Mouse (Mus musculus): ENCODE results near the gene Rcsd1.

Rcsd1 gene

DNA sequence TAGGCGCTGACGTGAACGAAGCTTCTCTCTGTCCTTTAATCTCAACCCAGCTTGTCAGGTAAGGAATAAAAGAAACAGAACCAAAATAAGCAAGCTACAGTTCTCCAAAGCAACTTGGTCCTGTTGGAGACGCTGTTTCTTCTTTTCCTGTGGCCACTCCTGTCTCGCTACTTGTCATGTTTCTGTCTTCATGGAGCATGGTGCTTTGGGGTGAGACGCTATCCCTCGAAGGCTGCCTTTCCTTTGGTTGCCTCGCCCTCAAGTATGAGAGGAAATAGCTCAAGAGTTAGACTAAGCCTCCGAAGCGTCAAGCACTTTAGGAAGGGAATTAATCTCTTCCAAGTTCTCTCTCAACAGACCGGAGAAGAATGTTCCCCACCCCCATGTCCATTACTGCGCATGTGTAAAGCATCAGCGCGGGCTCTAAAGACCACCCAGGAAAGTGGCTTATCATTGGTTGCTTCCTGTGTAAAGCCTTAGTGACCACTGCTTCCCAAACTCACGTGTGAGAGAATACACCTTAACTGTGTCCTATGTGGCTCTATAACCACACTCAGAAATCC, 9.1 kb upstream of the Rcsd1 start:
- ATAC-seq (ENCODE audit: insufficient number of reproducible peaks, low FRiP score, low TSS enrichment), result no peak

DNA sequence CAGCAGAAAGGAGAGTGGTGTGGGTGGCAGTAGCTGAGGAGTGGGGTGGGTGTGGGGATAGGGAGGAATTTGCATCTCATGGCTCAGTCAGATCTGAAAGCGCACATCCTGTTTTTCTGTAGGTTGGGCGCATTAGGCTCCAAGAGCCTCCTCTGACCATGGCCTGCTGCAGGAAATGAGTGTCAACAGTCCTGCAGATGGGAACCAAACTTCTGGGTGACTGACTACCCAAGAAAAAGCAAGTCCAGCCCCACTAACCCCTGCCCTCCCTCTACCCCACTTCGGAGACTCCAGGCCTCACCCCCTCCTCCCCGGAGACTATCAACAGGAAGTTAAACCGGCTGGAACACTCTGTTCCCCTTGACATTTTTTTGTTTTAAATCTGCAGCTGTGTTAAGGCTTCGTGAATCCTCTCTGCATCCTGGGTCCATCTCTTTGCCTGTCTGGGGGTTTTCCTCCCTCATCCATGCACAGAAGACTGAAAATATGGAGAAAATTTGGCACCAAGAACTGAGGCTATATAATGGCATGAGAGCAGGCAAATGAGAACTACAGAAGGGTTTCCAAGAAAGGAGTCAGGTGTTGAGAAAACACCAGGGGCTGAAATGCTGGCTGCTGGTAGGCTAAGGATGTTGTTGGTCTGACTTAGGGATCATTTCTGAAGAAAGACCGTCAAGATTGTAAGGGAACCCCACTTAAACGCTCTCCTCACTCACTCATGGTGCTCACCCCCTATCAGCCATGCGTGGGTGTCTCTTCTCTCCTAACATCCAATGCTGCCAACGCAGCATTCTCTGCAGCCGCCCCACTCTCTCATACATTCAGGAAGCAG, 8.4 kb upstream of the Rcsd1 start:
- ATAC-seq (ENCODE audit: insufficient number of reproducible peaks, low FRiP score, low TSS enrichment), result no peak

DNA sequence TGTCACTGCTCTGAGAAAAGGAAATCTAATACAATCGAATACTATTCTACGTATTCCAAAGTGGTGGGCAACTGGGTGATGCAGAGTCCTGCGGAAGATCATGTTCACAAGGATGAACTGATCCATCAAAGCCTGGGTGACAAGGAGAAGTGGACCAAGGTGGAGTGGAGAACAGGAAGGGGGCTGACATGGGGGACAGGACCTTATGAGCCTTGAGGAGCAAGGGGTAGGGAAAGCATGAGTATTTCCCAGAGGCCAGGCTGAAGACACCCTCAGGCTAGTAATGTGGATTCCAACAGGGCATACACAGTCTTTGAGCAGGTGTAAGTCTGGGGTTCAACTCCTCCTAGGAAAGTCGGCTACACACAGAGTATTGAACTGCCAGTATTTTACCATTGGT, 6.9 kb upstream of the Rcsd1 start:
- ATAC-seq (ENCODE audit: insufficient number of reproducible peaks, low FRiP score, low TSS enrichment), result no peak

DNA sequence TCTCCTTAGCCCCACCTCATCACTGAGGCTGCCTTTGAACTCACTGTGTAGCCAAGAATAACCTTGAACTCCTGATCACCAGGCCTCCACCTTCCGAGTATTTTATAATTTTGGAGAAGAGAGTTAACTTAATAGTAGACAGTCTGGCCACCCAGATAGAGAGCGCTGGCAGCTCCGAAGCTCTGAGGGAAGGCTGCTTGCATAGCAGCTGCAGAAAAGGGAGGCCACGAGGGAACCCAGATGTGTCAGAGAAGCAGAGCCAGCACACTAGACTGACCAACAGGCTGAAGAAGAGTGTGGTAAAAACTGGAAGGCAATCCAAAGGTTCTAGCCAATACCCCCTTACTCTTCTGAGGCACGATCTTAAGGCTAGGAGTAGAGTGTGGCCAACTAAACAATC, 4.2 kb upstream of the Rcsd1 start:
- no peak for ATAC-seq (ENCODE audit: insufficient number of reproducible peaks, low FRiP score, low TSS enrichment)

DNA sequence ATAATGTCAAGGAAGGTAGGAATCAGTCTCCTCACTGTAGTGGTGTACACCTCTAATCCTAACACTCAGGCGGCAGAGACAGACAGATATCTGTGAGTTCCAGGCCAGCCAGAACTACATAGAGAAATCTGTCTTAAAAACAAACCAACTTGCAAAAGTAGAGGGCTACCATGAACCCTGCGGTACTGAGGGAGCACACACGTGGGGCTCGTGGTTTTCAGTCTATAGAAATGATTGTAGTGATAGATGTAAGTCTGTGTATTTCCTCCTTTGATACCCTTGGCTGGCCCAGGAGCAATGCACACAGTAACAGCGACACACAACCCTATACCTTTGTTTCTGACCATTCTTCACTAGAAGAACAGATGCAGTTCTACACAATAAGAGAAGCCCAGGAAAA, 2.4 kb upstream of the Rcsd1 start:
- ATAC-seq (ENCODE audit: insufficient number of reproducible peaks, low FRiP score, low TSS enrichment), result no peak

DNA sequence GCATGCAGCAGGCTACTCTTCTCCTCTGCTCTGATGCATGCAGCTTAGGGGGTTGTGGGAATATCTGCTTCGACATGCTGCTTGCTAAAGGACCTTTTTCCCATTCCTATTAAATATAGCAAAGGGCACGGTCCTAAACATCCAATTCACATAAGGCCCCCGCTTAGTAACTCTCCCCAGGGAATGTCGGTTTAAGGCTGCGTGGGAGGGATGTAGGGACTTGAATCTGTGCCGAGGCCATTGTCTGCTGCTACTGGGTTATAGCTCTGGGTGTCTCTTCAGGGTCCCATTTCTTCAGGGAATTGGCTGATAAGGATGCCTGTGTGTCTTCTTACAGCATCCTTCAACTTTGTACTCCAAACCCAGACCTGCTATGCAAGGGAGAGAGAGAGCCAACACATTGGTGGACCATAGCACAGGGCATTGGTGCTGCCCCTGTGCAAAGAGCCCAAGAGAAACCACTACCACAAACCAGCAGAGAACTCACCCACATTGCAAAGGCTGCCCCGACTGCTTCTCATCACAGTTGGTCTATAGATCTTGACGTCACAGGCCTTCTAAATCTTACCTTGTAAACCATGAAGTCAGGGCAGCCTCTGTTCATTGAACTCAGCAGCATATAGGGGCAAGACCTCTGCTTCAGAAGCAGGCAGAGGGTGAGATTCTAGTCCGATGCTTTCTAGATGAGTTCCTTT, 724 bp downstream of the Rcsd1 start:
- ATAC-seq (ENCODE audit: insufficient number of reproducible peaks, low FRiP score, low TSS enrichment), result no peak

DNA sequence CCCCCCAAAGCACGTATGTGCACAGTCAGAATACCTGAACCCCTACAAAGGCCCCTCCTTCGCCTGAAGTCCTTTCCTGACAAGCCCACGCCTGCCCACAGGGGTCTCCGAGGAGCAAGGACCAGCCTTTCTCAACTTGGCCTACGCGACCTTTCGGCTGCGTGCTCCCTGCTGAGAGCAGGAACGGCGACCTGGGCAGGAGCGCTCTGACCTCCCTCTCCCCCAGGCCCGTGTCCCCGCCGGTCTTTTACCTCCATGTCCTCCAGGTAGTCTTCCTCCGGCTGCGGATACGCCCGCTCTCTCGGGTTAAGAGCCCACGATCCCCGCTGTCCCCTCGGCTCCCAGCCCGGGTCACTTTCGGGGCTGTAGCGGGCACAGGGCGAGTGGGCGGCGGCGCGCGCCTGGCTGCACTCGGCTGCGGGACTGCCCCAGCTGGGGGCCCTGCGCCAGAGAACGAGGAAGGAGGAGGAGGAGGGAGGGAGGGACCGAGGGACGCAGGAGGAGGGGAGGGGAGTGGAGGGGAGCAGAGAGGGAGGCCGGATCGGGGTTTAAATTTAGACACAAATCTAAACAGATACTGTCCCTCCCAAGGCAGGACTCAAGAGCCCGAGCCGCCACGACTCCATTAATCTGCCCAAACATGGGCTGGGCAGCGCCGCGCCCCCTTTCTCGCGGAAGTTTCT, 1.8 kb downstream of the Rcsd1 start:
- peak; percentile 31; the same call in 1 of the 2 replicates for ATAC-seq (ENCODE audit: insufficient number of reproducible peaks, low FRiP score, low TSS enrichment)

DNA sequence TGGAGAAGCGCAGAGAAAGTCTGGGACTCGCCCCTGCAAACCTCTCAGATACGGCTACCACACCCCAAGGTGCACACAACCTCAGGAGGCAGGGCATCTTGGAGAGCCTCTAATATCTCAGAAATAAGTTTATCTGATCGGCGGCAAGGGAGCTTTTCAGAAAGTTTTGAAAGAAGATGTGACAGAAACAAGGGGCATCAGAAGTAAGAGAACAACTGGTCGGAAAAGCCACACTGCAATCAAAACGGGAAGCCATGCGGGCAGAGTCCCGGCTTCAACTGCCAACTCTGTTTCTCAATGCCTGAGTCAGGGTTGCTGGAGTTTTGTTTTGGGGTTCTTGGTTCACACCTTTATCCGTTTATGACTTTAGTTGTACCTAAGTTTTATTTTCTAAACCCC, 2.3 kb downstream of the Rcsd1 start:
- no peak for ATAC-seq (ENCODE audit: insufficient number of reproducible peaks, low FRiP score, low TSS enrichment)

DNA sequence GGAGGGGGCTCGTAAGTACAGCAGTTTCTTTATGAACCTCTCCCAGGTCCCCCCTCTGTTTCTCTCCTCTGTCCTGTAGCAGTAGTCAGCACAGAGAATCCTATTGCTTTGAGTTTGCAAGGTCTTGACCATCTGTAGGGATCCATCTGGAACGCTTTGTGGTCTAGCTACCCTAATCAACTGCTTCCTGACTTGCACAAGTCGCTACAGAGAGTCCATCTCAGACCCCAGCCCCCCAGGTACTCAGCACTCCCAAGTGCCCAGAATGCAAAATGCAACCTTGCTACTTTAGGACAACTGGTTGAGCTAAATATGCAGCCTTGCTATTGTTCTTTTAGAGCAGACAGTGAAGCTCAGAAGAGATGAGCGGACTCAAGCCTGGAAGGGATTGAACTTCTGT, 3.1 kb downstream of the Rcsd1 start:
- no peak for ATAC-seq (ENCODE audit: insufficient number of reproducible peaks, low FRiP score, low TSS enrichment)

DNA sequence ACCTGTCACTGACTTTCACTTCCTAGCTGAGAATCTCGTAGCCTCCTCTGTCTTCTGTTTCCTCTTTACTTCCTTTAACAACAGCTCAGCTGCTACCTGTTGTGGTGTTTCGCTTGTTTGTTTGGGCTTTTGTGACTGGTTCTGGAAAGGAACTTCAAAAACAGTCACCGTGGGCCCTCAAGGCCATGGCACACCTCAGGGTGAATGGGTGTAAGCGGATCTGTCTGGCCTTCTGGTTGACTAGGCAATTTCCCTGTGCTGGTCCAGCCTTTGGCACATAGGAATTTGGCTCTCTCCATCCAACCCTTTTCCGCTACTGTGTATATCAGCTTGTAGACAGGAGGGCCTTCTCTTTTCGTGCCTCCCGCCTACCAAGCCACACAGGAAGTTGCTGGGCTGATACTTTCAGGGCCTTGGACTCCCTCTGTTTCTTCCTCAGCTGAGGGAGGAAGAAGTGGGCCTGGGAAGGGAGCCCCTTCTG, 3.6 kb downstream of the Rcsd1 start:
- ATAC-seq (ENCODE audit: insufficient number of reproducible peaks, low FRiP score, low TSS enrichment), result no peak

DNA sequence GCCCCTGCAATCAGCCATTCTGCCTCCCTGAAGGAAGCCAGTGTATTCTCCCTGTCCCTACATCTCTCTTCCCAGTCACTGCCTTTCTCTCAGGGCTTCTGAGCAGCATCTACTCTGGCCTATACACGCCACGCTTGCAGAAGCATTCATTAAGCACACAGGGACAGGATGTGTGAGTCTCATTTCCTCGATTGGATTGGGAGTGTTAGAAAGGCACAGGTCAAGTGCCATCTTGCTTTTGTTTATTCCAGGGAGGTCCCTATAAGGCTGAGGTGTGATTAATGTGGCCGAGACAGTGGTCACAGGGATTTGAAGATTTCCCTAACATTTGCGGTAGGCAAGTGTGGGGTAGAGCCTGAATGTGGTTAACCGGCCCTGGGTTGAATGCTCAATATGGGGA, 4.2 kb downstream of the Rcsd1 start:
- ATAC-seq (ENCODE audit: insufficient number of reproducible peaks, low FRiP score, low TSS enrichment), result no peak

DNA sequence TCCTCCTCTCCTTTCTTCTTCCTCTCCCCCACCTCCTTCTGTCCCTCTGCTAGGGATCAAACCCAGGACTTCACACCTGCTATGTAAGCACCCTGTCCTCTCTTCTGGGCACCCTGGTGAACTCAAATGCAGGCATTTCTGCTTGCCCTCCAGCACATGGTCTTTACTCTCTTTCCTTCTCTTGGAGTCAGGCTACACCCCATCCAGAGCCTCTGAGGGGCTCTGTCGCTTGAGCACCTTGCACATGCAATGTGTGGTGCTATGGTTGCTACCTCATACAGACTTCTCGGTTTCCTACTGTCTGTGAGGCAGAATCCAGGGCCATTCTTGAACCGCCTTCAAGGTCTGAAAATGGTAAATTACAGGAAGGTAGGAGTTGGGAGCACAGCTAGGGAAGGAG, 4.7 kb downstream of the Rcsd1 start:
- ATAC-seq (ENCODE audit: insufficient number of reproducible peaks, low FRiP score, low TSS enrichment), result no peak

DNA sequence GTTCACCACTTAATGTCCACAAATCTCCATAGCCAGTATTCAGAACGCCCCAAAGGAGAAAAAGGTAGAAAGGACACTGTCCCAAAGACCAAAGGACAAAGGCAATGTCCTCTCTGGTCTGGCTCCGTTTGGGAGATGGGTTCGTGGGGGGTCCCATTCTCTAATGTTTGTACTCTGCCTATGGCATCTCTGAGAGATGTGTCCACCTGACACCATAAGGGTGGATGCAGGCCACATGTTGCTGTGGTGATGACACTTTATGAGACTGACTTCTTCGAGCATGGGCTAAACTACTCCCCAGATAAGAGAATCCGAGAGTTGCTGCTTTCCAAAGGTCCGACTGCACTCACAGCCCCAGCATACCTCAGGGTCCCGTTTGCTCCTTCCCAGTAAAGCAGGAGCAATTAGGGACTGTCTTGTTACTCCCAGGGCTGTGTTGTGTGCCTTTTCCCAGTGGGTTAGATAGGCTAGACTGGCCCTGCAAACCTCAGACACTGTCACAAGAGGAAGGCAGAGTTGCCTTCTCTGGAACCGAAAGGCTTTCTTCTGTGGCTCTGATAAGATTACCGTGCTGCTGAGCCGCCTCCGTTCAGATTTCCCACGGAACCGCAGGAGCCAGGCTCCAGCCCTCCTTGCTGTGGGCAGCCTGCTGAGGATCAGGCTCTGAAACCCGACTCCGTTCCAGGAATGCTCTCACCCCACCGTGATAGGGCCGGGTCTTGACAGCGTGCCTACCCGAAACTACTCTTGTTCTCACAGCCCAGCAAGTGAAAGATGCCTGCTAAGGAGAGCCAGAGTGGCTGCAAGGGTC, 7.1 kb downstream of the Rcsd1 start:
- ATAC-seq (ENCODE audit: insufficient number of reproducible peaks, low FRiP score, low TSS enrichment), result no peak

DNA sequence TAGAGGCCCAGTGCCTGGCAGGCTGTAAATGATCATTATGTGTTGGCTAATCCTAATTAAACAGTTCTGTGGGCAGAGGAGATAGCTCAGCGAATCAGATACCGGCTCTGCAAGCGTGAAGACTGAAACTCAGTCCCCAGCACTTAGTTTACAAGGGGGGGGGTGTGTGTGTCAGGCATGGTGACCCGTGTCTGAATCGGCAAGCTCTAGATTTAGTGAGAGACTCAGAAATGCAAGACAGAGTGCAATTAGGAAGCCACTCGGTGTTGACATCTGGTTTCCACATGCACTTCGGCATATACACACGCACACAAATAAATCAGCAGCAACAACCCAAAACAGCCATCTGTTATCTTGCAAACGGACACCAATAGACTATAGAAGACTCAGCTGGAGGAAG, 8.0 kb downstream of the Rcsd1 start:
- ATAC-seq (ENCODE audit: insufficient number of reproducible peaks, low FRiP score, low TSS enrichment), result no peak

DNA sequence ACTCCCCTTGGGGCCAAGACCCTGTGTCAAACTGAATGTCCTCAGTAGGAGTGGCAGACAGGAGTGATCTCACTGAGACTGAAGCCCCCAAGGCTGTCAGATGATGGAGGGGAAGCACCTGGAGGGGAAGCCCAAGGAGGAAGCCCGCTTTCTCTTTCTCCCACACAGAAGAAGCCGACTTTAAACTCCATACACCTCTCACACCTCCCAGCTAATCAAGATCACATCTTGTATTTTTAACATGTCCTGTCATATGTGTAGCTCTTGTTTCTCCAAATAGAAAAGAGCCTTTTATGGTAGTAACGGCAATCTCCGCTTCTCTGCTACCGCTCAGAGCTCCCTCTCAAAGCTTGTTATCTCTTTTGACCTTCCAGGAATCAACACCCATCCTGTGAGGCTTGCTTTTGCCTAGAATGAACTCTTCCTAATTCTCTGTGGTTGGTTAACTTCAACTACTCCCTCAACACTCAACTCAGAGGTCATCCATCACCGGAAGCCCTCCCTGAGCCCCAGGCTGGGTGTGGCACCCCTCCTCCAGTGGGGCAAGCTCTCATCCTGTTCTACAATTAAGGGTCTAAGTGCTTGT, 8.5 kb downstream of the Rcsd1 start:
- no peak for ATAC-seq (ENCODE audit: insufficient number of reproducible peaks, low FRiP score, low TSS enrichment)

DNA sequence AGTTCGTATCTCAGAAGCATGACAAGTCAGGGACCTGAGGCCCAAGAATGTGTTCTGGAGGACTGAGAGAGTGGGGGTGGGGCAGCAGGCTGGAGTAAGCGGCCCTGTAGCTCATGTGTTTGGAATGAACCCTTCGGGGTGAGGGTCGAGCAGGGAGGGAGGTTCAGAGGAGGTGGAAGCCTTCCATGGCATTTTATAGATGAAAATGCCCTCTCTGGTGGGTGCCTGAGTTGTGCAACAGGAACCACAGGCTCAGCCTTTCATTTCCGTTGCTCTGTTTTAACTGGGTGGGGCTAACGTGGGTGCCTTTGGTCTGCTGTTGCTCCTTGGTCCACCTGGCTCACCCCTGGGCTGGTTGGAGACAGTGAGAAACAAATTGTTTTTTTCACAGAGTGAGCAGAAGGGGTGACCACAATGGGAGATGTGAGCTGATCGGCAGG, 9.2 kb downstream of the Rcsd1 start:
- ATAC-seq (ENCODE audit: insufficient number of reproducible peaks, low FRiP score, low TSS enrichment), result no peak

DNA sequence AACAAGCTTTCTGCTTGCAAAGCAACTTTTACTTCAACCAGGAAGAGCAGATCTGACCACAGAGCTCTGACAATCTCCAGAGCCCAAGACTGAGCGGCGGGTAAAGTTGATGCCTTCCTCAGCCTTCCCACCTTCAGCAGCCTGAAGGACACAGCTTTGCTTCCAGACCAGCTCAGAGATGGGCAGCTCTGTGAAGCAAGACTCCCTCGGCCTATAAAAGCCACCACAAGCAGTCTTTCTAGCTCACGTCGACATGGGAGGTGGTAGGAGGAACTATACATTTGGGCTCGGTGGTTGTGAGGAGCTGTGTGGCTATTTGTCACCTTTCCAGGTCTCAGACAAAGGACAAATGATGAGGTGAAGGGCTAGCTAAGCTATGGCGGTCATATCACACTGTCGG, 11.9 kb downstream of the Rcsd1 start:
- ATAC-seq (ENCODE audit: insufficient number of reproducible peaks, low FRiP score, low TSS enrichment), result no peak

DNA sequence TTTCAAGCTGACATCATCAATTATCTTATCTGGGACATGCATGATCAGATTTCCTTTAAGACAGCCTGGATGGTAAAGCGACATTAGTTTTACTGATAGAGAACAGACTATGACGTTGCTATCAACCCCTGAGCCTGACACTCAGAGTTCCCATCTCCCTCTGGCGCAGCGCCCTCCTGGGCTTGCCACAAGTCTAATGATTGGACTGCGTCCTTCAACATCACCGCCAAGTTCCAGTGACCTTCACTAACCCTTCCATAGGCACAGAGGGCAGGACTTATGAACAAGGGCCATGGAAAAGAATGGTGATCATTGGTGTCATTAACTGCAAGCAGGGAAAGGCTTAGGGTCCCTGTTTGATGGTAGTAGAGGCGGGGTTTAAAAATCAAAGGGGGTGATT, 12.7 kb downstream of the Rcsd1 start:
- ATAC-seq (ENCODE audit: insufficient number of reproducible peaks, low FRiP score, low TSS enrichment), result no peak

DNA sequence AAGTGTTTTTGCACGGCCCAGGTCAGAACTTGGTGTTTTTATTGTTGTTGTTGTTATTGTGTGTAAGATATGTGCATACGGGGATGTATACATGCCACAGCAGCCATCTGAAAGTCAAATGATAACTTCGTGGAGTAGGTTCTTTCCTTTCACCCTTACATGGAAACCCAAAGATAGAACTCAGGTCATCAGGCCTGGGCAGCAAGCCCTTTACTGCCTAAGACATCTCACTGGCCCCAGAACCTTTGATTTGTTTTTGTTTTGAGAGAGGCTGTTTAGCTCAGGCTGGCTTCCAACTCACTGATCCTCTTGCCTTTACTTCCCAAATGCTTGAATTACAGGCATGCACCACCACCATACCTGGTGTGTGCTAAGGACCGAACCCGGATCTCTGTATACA, 13.5 kb downstream of the Rcsd1 start:
- no peak for ATAC-seq (ENCODE audit: insufficient number of reproducible peaks, low FRiP score, low TSS enrichment)

All from cerebellum, adult (tissue).